Mouse (Mus musculus) CH12.LX (cell line): ENCODE data around the gene Eid1.

Source experiments
- E2F4 ChIP-seq: IDR thresholded peaks from 2 replicates; pipeline ENCODE4 v1.6.1; 2011; ENCODE audit warnings: low read depth, low read length, improper control_type of control experiment; ENCODE audit not compliant: insufficient replicate concordance
- HCFC1 ChIP-seq: IDR thresholded peaks from 2 replicates; pipeline ENCODE4 v1.6.1; 2012; ENCODE audit warnings: low read depth, mild to moderate bottlenecking, inconsistent platforms, low read length, improper control_type of control experiment
- POLR2A ChIP-seq: IDR thresholded peaks from 2 replicates; pipeline ENCODE4 v1.6.1; 2011; ENCODE audit warnings: low read depth, mild to moderate bottlenecking, improper control_type of control experiment, low read length
- RAD21 ChIP-seq: IDR thresholded peaks from 2 replicates; pipeline ENCODE4 v1.6.1; 2011; ENCODE audit warnings: low read depth, mild to moderate bottlenecking, low read length, improper control_type of control experiment, moderate library complexity
- RCOR1 ChIP-seq: conservative IDR thresholded peaks from 2 replicates; pipeline ENCODE4 v1.6.1; 2012; ENCODE audit warnings: low read depth, mild to moderate bottlenecking, inconsistent platforms, low read length, improper control_type of control experiment
- ZC3H11A ChIP-seq: IDR thresholded peaks from 2 replicates; pipeline ENCODE4 v1.6.1; 2012; ENCODE audit warnings: low read depth, mild to moderate bottlenecking, inconsistent platforms, low read length, improper control_type of control experiment
- ZNF384 ChIP-seq: IDR thresholded peaks from 2 replicates; pipeline ENCODE4 v1.6.1; 2012; ENCODE audit warnings: low read depth, low read length, improper control_type of control experiment, inconsistent platforms

DNA sequence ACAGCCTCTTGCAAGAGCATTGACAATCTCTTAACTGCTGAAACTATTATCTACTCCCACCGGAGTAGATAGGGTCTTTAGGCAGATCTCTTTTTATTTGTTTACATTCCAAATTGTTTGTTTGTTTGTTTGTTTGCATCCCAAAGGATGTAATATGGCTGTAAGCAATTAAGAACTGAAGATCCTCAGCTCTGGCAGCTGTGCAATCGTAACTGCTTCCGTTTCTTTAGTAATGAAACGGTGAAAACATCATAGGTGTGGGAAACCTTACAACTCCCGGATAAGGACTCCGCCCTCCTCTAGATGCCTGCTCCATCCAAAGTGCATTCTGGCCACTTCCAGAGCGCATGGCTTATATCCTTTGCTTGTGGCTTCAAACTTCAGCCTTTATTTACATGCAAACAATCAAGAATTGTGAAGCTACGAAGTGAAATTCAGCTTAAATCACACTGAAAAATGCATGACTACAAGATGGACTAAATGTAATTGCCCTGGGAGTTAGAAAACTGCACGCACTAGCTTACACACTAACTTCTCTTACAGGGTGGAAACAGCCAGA, 48.7 kb upstream of the Eid1 start:
- TF ChIP-seq E2F4: no peak
- TF ChIP-seq ZNF384: no peak
- no peak for TF ChIP-seq RCOR1
- no peak for TF ChIP-seq POLR2A
- no peak for TF ChIP-seq ZC3H11A
- TF ChIP-seq HCFC1: no peak
- no peak for TF ChIP-seq RAD21
